Mouse (Mus musculus): ENCODE measurements around the gene Upk3bl. TPM values are rescaled to one million over a fixed set of nuclear protein-coding genes. Genes with fewer than 3 reads are reported as not detected.

The Upk3bl gene
- polyA plus RNA-seq, 1 experiment from 2014 or later: 6.1 TPM

DNA sequence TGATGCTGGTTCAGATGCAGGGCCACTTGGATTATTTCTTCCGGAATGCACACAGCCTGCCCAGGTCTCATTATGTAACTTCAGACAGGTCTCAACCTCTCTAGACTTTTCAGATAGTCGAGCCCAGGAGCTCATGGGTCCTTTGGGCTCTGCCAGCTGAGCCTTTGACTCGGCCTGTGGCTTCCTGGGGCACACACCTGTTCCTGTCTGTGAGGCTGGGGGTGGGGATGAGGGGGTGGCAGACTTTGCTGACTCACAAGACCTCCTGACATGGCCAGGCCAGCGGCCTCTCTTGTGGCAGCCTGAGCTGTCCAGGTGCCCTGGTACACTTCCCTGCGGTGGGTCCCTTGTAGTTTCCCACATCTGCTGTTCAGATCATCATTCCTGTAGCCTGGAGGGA is 37.6 kb downstream of the Upk3bl start:
- H3K36me3 ChIP-seq (ENCODE audit: insufficient read depth, low read length): peaks cover 3% of the 10 kb centered on the region; the same call in 1 of the 2 replicates
- H3K9me3 ChIP-seq (replicated peaks; ENCODE audit: low read length): no peaks in the 10 kb centered on the region
- no peaks in the 10 kb centered on the region for H3K4me1 ChIP-seq (replicated peaks; ENCODE audit: insufficient read depth, low read length)
- no peak for TF ChIP-seq CTCF (IDR thresholded peaks at IDR 0.05; ENCODE audit: low read depth)
- DNase-seq (ENCODE audit: low spot score) (no peak), ATAC-seq (replicated peaks; ENCODE audit: low FRiP score, low read depth) (no peak)
- 63% methylated on average over 5 of the region's 5 CpGs for WGBS
- H3K27ac ChIP-seq: no peak overlapping the region
- H3K9ac ChIP-seq (ENCODE audit: low read depth, low read length): no peak overlapping the region
- H3K4me3 ChIP-seq (replicated peaks; ENCODE audit: low read depth, low read length): no peak overlapping the region
- H3K4me2 ChIP-seq (ENCODE audit: low read length): no peak overlapping the region
- H3K27me3 ChIP-seq (ENCODE audit: insufficient read depth, low read length): no peaks in the 10 kb centered on the region

DNA sequence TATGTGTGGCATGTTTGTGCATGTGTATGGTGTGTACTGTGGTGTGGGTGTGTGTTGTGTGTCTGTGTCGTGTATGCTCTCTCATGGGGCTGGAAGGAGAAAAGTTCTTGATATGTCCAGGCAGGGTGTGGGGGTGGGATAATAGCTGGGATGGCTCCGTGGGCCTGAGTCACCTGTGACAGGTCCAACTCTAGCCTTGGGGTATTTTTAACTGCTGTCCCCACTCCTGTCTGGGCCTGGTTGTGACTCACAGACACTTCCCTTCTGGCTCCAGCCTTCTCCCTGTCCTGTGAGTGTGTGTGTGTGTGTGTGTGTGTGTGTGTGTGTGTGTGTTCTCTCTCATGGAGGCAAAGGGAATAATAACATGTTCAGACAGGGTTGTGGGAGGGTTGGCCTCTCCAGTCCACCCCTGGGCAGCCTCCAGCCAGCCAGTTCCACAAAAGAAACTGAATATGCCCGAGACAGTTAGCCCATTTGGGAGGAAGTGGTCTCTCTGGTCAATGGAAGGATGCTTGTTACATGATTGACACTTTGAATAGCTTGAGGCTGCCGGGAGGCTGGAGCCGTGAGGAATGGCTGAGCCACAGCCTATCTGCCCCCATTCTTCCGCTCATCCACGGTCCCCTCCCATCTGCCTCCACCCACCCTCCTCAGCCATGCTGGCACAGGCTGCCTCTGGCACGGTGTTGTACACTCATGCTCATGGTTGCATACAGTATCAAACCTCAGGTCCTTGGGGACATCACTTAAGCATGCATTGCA is 40.1 kb downstream of the Upk3bl start:
- Histone ChIP-seq H3K9ac (ENCODE audit: low read depth, low read length) (no peak overlapping the region), H3K9me3 (replicated peaks; ENCODE audit: low read length) (no peaks in the 10 kb centered on the region), H3K27me3 (ENCODE audit: insufficient read depth, low read length) (no peaks in the 10 kb centered on the region), H3K27ac (no peak overlapping the region), H3K4me2 (ENCODE audit: low read length) (no peak overlapping the region), H3K4me3 (replicated peaks; ENCODE audit: low read depth, low read length) (no peak overlapping the region), H3K36me3 (ENCODE audit: insufficient read depth, low read length) (peaks cover 3% of the 10 kb centered on the region; the same call in 1 of the 2 replicates), H3K4me1 (replicated peaks; ENCODE audit: insufficient read depth, low read length) (no peaks in the 10 kb centered on the region)
- no peak for TF ChIP-seq CTCF (IDR thresholded peaks at IDR 0.05; ENCODE audit: low read depth)
- DNase-seq (ENCODE audit: low spot score): no peak
- no peak for ATAC-seq (replicated peaks; ENCODE audit: low FRiP score, low read depth)
- 49% methylated on average over 8 of the region's 8 CpGs for WGBS

DNA sequence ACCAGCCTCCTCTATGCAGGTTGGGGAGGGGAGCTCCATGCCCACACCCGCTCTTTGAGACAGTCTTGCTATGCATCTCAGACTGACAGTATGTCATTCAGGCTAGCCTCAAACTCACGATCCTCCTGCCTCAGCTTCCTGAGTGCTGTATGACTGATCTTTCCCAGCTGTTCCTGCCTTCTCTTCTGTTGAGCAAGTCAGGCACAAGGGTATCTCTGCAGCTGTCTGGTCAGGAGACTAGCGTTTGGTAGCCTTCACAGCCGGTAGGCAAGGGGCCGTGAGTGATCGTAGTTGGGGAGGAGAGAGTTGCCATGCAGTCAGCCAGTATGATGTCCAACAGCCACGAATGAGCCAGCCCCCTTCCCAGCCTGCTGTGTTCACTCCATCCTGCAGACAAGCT is 40.8 kb downstream of the Upk3bl start:
- DNase-seq (ENCODE audit: low spot score) (no peak), ATAC-seq (replicated peaks; ENCODE audit: low FRiP score, low read depth) (no peak)
- 77% methylated on average over 7 of the region's 7 CpGs for WGBS
- Histone ChIP-seq H3K9ac (ENCODE audit: low read depth, low read length) (no peak overlapping the region), H3K9me3 (replicated peaks; ENCODE audit: low read length) (no peaks in the 10 kb centered on the region), H3K27me3 (ENCODE audit: insufficient read depth, low read length) (no peaks in the 10 kb centered on the region), H3K27ac (no peak overlapping the region), H3K4me3 (replicated peaks; ENCODE audit: low read depth, low read length) (no peak overlapping the region), H3K36me3 (ENCODE audit: insufficient read depth, low read length) (peaks cover 3% of the 10 kb centered on the region; the same call in 1 of the 2 replicates), H3K4me2 (ENCODE audit: low read length) (no peak overlapping the region), H3K4me1 (replicated peaks; ENCODE audit: insufficient read depth, low read length) (no peaks in the 10 kb centered on the region)
- no peak for TF ChIP-seq CTCF (IDR thresholded peaks at IDR 0.05; ENCODE audit: low read depth)

DNA sequence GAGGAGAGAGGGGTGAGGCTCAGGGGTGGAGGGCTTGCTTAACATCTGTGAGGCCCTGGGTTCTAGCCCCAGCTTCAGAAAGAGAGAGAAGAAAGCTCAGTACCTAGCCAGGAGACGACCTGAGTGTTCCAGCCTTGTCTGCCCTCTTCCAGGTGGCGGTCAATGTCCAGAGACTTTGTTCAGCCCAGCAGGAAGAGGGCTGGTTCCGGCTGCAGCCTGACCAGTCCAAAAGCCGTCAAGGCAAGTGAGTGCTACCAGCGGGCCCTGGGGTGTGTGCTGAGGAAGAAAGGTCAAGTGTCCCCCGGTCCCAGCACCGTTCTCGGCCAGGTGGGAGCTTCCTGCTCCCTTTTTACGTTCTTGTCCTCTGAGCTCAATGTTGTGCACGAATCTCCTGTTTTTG is 44.2 kb downstream of the Upk3bl start:
- 79% methylated on average over 10 of the region's 10 CpGs for WGBS
- H3K36me3 ChIP-seq (ENCODE audit: insufficient read depth, low read length): no peaks in the 10 kb centered on the region
- no peaks in the 10 kb centered on the region for H3K4me1 ChIP-seq (replicated peaks; ENCODE audit: insufficient read depth, low read length)
- ATAC-seq (replicated peaks; ENCODE audit: low FRiP score, low read depth): no peak
- H3K9ac ChIP-seq (ENCODE audit: low read depth, low read length): no peak overlapping the region
- no peak overlapping the region for H3K4me3 ChIP-seq (replicated peaks; ENCODE audit: low read depth, low read length)
- no peak overlapping the region for H3K27ac ChIP-seq
- H3K9me3 ChIP-seq (replicated peaks; ENCODE audit: low read length): no peaks in the 10 kb centered on the region
- TF ChIP-seq CTCF (IDR thresholded peaks at IDR 0.05; ENCODE audit: low read depth): no peak
- no peaks in the 10 kb centered on the region for H3K27me3 ChIP-seq (ENCODE audit: insufficient read depth, low read length)
- DNase-seq (ENCODE audit: low spot score): no peak
- no peak overlapping the region for H3K4me2 ChIP-seq (ENCODE audit: low read length)

DNA sequence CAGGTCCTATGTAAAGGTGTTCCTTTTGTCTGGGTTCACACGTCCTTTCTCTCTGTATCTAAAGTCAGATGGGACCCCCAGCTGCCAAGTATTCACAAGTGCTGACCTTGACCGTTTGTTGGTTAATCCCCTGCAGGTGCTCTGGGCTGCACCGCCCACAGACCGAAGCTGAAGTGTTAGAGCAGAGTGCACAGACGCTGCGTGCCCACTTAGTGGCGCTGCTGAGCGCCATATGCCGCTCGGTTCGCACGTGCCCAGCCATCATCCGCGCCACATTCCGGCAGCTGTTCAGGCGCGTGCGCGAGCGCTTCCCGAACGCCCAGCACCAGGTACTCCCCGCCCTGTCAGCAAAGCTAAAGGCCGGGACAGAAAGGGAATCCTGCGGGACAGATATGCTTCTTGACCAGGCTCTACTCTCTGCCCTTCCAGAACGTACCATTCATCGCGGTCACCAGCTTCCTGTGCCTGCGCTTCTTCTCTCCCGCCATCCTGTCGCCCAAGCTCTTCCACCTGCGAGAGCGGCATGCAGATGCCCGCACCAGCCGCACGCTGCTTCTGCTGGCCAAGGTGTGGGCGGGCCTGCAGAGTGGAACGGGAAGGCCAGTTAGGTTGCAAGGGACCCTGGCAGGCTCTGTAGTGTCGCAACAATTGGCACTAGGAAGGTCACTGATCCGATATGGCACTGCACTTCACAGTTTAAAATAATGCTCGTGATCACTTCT is 48.0 kb downstream of the Upk3bl start:
- no peaks in the 10 kb centered on the region for H3K9me3 ChIP-seq (replicated peaks; ENCODE audit: low read length)
- H3K36me3 ChIP-seq (ENCODE audit: insufficient read depth, low read length): no peaks in the 10 kb centered on the region
- 0 out of 2 replicates have a peak overlapping the region, but pooled peaks have one; percentile 37 for H3K9ac ChIP-seq (ENCODE audit: low read depth, low read length)
- H3K4me2 ChIP-seq (ENCODE audit: low read length): peak overlapping the region; percentile 63
- H3K27ac ChIP-seq: no peak overlapping the region
- no peaks in the 10 kb centered on the region for H3K4me1 ChIP-seq (replicated peaks; ENCODE audit: insufficient read depth, low read length)
- 8% methylated on average over 41 of the region's 41 CpGs for WGBS
- peak overlapping the region; percentile 18; the same call in 1 of the 2 replicates for H3K4me3 ChIP-seq (replicated peaks; ENCODE audit: low read depth, low read length)
- ATAC-seq (replicated peaks; ENCODE audit: low FRiP score, low read depth): peak; percentile 78
- DNase-seq (ENCODE audit: low spot score): peak; percentile 83
- peak; percentile 83 for TF ChIP-seq CTCF (IDR thresholded peaks at IDR 0.05; ENCODE audit: low read depth)
- H3K27me3 ChIP-seq (ENCODE audit: insufficient read depth, low read length): no peaks in the 10 kb centered on the region

DNA sequence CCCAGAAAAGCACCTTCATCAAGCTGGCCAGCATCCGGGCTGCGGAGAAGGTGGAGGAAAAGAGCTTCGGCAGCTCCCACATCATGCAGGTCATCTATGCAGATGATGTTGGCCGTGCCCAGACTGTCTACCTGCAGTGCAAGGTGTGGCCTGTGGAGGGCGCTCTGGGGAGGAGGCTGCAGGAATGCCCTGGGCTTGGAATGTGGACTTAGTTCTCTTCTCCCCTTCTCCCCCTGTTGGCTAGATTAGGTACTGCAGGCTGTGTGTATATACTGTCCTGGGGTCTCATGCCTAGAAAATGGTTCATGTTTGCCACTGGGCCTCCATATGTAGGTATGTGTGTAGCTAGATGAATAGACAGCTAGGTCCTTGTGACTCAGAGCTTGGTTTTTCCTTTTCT is 50.2 kb downstream of the Upk3bl start:
- Histone ChIP-seq H3K4me2 (ENCODE audit: low read length) (no peak overlapping the region), H3K36me3 (ENCODE audit: insufficient read depth, low read length) (no peaks in the 10 kb centered on the region), H3K4me3 (replicated peaks; ENCODE audit: low read depth, low read length) (no peak overlapping the region), H3K9ac (ENCODE audit: low read depth, low read length) (no peak overlapping the region), H3K9me3 (replicated peaks; ENCODE audit: low read length) (no peaks in the 10 kb centered on the region), H3K4me1 (replicated peaks; ENCODE audit: insufficient read depth, low read length) (no peaks in the 10 kb centered on the region), H3K27me3 (ENCODE audit: insufficient read depth, low read length) (no peaks in the 10 kb centered on the region), H3K27ac (no peak overlapping the region)
- WGBS: 89% methylated on average over 5 of the region's 5 CpGs
- ATAC-seq (replicated peaks; ENCODE audit: low FRiP score, low read depth) (no peak), DNase-seq (ENCODE audit: low spot score) (no peak)
- TF ChIP-seq CTCF (IDR thresholded peaks at IDR 0.05; ENCODE audit: low read depth): peak; percentile 67
